Mouse (Mus musculus): ENCODE measurements around the gene Gm26920.
A peak's percentile ranks its signal among the peaks of the same experiment; 100 is the strongest.
"Not testable (repeated sequence)": the region's sequence is repeated elsewhere in the genome, so short reads cannot be mapped to it uniquely, and the experiment has no call there.

Gm26920 gene

GRCm38 (mm10) chr7:30090092-30090969, at the start of gene Gm26920, which contains the start of gene Zfp566:
Gene Gm26920 (minus strand): TSS chr7:30090410.
Gene Zfp566 (minus strand): TSS chr7:30090527.
- DNase-seq = peak; percentile 97

GRCm38 (mm10) chr7:30136826-30137225, 46.6 kb upstream of the Gm26920 start:
- DNase-seq = peak; percentile 8

DNA sequence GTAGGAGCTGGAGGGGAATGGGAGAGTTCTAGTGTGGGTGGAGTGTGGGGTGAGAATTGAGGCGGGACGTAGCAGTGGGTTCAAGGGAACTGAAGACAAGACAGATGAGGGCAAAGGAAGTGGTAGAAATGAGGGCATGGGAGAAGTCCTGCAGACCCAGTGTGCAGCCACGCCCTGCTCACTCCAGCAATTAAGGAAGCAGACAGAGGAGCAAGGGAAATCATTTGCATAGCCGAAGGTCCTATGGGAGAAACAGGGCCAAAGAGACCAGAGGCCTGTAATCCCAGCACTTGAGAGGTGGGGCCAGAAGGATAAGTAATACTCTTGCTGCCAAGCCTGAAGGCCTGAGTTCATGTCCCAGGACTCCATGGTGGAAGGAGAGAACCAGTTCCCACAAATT, 42.2 kb upstream of the Gm26920 start:
- DNase-seq = no peak

- DNase-seq = no peak
Observed at GRCm38 (mm10) chr7:30129900-30130299, 39.7 kb upstream of the Gm26920 start.

DNA sequence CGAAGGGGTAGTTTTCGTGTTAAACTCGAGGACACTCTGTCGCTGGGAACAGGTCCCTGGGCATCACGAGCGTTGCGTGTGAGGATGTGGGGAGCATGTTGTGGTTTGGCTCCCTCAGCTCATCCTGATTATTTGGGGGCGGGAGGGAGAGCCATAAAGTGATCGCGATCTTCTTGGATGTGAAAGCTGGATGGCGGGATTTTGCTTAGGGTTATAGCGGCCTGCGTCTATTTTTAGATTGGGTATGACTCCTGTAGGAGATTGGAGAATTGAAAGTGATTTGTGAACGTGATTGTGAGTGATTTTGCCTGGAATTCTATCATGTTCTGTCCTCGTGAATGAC, 31.9 kb upstream of the Gm26920 start:
- no peak for DNase-seq

DNA sequence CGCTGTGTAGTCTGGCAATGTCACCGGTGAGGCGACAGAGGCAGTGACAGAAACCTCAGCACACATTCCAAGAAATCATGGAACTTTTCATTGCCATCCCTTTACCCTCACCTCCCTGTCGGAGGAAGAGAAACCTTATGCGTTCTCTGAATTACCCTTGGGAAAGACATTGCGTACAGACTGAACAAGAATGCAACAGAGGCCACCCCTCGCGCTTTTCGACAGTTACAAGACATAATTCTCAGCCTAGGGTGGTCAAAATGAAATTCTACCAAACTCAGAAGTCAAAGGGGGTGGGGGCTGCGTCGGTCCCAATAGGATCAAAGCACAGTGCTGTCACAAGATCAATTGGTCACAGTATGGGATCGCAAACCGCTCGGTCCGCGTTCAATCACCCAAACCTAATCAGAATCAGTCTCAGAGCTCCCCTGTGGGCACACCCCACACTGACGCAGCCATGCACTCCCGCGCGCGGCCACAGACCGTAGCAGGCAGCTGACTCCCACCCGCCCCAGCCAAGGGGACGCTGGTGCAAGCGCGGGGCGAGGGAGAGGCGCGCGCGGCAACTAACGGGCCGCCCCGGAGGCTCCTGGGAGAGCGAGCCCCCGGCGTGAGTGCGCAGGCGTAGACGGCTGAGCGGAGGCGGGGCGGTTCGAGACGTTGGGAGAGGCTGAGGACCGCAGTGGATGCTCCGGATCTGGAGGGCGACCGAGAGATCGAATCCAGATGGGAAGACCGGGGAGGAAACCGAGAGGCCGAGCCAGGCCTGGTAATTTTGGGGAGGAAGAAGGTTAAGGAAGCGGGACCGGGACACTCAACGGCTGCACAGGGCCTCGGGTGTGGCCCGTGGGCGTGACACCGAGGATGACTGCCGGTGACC, 31.3 kb upstream of the Gm26920 start, which contains the start of gene Zfp382:
TSS of gene Zfp382 (plus strand) at position 635 of the 880 bp plus-strand sequence.
- peak; percentile 91 for DNase-seq

GRCm38 (mm10) chr7:30117935-30118334, 27.7 kb upstream of the Gm26920 start:
- not testable (repeated sequence) for DNase-seq

DNA sequence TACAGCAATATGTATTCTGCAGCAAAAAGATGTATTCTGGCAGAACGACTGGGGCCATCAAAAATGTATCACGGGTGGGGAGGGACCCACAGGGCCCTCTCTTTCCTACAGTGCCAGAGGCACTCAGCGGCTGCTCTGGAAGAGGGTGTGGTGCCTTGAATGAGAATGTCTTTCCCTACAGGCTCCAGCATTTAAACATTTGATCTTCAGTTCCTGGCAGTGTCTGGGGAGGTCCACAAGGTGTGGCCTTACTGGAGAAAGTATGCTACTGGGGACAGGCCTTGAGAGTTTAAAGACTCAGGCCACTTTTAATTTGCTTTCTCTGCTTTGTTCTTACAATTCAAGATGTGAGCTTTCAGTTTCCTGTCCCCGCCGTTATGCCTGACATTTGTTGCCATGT, 25.9 kb upstream of the Gm26920 start:
- no peak for DNase-seq

- DNase-seq = no peak
Observed at GRCm38 (mm10) chr7:30099297-30099696, 9.1 kb upstream of the Gm26920 start.

DNA sequence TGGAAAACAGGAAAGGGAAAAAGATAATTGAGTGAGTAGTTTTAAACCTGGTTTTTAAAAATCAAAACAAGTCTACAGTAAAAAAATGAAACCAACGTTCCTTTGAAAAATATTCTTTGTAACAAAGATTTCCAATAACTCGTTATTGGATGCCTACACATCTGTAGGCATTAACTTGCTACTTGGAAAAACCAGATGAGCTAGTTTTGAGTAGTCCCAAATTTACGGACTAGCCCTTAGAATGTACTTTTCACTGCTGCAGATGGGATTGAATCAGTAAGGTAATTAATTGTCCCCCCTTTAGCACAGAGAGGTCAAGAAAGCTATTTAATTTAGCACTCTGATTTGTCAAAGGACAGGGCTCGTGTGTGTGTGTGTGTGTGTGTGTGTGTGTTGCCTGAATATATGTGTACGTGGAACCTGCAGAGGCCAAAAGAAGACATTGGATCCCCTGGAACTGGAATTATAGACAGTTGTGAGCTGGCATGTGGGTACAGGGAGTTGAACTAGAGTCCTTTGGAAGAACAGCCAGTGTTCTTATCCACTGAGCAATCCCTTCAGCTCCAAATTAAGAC, 5.4 kb upstream of the Gm26920 start:
- DNase-seq = no peak

- peak; percentile 94 for DNase-seq
Observed at GRCm38 (mm10) chr7:30094646-30095429, 4.6 kb upstream of the Gm26920 start, which contains the start of gene Zfp260. Gene Zfp260 (plus strand): TSS chr7:30094777.

DNA sequence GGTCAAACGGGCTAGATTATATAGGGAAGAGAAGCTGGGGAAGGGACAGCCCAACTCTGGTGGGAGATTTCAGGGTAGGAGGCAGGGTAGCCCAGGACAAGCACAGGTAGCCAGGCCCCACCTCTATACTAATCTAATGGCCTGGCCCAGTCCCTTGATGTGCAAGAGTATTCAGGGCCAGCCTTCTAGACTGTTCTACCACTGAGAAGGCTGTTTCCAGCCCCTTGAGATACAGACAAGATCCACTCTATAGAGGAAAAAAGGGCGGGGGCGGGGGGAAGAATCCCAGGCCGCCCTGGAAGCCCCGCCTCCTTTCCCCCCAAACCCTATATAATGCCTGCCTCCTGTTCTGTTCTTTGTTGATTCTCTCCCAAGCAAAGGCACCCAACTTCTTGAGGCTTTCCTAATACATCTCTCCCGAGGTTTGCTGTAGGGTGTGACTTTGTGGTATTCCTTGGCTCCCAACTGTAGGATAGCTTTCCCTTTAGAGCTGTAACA, 3.8 kb upstream of the Gm26920 start:
- DNase-seq = no peak

- DNase-seq = no peak
Observed at GRCm38 (mm10) chr7:30092666-30093065, 2.5 kb upstream of the Gm26920 start.

DNA sequence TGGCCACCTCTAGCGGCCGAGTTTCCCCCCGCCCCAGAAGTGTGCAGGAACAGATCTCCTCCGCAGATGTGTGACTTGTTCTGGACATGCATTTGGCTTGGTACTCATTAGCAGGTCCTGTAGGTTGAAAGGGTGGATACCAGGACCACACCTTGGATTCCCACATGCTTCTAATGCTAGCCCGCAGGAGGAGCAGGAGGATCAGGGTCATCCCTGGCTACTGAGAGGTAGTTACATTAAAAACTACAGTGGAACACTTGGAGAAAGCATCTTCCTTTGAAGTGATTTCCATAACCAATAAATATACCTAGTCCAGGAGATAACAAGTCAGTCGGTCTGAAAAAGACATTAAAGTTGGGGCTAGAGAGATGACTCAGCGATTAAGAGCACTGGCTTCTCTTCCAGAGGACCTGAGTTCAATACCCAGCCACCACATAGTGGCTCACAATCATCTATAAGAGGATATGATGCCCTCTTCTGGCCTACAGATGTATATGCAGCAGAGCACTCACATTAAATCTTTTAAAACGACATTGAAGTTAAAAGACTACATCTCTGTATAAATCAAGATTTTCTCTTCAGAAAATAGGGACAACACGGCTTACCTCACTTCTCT, 868 bp upstream of the Gm26920 start:
- DNase-seq = no peak

DNA sequence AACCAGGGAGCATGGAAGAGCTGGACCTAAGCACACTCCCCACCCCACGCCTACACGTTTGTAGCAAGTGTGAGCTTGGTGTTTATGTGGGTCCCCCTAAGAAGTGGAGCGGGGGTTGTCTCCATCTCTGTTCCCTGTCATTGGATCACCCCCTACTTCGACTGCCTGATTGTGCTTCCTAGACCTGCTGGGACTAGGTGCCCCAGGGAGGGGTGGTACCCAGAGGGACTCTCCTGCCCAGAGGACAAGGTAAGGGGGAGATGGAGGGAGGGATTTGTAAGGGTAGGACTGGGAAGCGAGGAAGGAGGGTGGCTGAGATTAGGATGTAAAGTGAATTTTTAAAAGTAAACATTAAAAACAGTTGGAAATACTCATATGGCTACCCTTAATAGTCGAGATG, 805 bp downstream of the Gm26920 start:
- DNase-seq = no peak

- no peak for DNase-seq
Observed at GRCm38 (mm10) chr7:30086524-30086923, 3.7 kb downstream of the Gm26920 start.

DNA sequence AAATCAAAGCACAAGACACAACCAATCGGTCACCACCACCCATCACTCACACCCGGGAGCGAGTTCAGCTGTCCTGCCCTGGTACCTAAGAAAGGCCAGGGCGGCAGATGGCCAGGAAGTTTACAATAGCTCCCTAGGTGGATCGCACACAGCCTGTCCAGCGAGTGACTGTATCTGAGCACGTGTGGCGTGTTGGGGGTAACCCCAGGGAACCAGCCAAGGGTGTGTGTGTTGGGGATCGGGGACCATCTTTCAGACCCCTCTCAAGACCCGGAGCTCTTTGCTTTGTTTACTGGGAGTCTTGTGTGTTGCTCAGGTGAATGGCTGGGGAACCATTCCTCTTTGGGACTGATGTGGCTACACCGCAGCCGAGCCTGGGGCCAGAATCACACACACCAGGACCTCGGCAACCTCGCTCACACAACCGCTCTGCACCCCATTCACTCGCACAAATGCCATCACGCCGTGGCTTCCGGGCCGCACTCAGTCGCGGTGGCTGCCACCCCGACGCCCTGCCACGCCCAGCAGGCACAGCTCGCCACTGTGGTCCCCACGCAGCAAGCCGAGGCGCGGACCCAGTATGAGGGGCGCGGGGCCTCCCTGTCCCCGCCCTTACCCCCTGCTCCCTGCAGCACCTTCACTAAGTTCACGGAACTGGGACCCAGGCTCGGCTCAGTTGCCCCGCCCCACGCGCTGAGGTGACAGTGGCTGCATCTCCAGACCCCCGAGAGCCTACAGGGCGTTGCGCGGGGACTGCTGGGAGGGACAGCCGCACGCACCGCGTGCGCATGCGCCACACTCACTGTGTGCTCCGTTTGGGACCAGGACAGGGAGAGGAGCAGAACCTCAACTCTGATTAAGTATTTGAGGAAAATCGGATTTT, 17.8 kb downstream of the Gm26920 start, which contains the start of gene Zfp82:
TSS of gene Zfp82 (minus strand) at position 755 of the 883 bp plus-strand sequence.
- DNase-seq = peak; percentile 84

DNA sequence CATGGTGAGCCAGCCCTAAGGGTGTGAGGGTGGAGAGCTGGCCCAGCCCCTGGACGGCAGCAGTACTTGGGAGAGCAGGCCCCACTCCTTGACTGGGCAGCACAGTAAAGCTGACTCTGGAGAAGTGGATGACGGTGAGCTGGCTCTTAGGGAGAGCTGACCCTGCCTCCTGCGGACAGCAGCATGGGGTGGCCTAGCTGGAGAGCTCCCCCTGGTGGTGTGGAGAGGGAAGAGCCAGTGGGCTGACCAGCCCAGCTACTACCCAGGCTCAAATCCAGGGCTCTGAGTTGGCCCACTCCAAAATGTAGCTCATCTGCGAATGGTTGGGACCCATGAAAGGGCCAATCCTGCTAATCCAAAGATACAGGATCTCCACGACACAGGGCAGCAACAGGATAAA, 25.6 kb downstream of the Gm26920 start:
- DNase-seq = no peak

DNA sequence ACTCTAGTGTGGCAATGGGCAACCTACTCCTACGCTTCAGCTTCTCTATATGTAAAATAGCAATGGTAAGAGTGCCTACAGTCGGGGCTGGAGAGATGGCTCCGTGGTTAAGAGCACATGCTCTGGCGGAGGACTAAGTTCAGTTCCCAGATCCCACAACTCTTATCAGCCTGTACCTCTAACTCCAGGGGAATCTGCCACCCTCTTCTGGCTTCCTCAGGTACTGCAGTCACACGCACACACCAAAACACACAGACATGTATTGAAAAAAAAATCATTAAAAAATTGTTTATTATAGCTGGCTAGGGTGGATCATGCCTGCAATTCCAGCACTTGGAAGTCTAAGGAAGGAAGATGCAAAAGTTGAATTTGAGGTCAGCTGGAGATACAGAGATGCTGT, 27.7 kb downstream of the Gm26920 start:
- no peak for DNase-seq

- no peak for DNase-seq
Observed at GRCm38 (mm10) chr7:30060341-30060740, 29.9 kb downstream of the Gm26920 start.

- DNase-seq = no peak
Observed at GRCm38 (mm10) chr7:30053591-30053990, 36.6 kb downstream of the Gm26920 start.
